Comparison of ENCODE assay signal across 24 mouse cellular contexts in genomic region chr16:23274005-23274404, GRCm38 (mm10). TPM values are rescaled to one million over a fixed set of nuclear protein-coding genes. Genes with fewer than 3 reads are reported as not detected.
DNase-seq lines count a peak whose midpoint lies in the region; ATAC-seq and TF ChIP-seq lines count a peak whose summit lies in the region.
"Had no signal": no experiment of that assay in that cellular context is flagged by ENCODE, and none has a peak within 500 bp of the region (broad histone marks: within the 10 kb centered on the region; RNA-seq: fewer than 3 reads in every experiment).

No protein-coding gene starts in this region.

- H3K9me3 ChIP-seq in midbrain, embryonic 12.5 days: no peaks in the 10 kb centered on the region
- no peaks in the 10 kb centered on the region for H3K9me3 ChIP-seq in midbrain, embryonic 15.5 days
- no peaks in the 10 kb centered on the region for H3K9me3 ChIP-seq in CH12.LX (replicated peaks; ENCODE audit: low read length)
- H3K9me3 ChIP-seq: embryonic facial prominence, embryonic 13.5 days; forebrain, embryonic 13.5 days; heart, embryonic 13.5 days; hindbrain, embryonic 12.5 days; limb, embryonic 13.5 days; liver, embryonic 12.5 days; neural tube, embryonic 15.5 days had no signal

- 64% methylated on average over 6 of the region's 6 CpGs for WGBS in midbrain, embryonic 12.5 days
- 66% methylated on average over 6 of the region's 6 CpGs for WGBS in midbrain, embryonic 15.5 days

- H3K27me3 ChIP-seq in midbrain, embryonic 12.5 days: no peaks in the 10 kb centered on the region
- H3K27me3 ChIP-seq in midbrain, embryonic 15.5 days (replicated peaks): no peaks in the 10 kb centered on the region
- no peaks in the 10 kb centered on the region for H3K27me3 ChIP-seq in CH12.LX (replicated peaks)
- H3K27me3 ChIP-seq: embryonic facial prominence, embryonic 13.5 days; forebrain, embryonic 13.5 days; hindbrain, embryonic 12.5 days; limb, embryonic 13.5 days; neural tube, embryonic 15.5 days had no signal

- H3K4me3 ChIP-seq in midbrain, embryonic 12.5 days: no peak overlapping the region
- no peak overlapping the region for H3K4me3 ChIP-seq in midbrain, embryonic 15.5 days
- no peak overlapping the region for H3K4me3 ChIP-seq in CH12.LX (replicated peaks in 1 of 3; ENCODE audit: low read depth in 2 of 3, low read length in 2 of 3, poor library complexity in 1 of 3)
- H3K4me3 ChIP-seq: embryonic facial prominence, embryonic 13.5 days; erythroblast, embryonic 14.5 days; forebrain, embryonic 13.5 days; gastrocnemius, adult 2 months; heart, embryonic 13.5 days; hindbrain, embryonic 12.5 days; limb, embryonic 13.5 days; liver, embryonic 12.5 days; neural tube, embryonic 15.5 days had no signal

- H3K79me2 ChIP-seq in CH12.LX (replicated peaks; ENCODE audit: control insufficient read depth, extremely low read depth, insufficient read depth, poor library complexity, severe bottlenecking): no peaks in the 10 kb centered on the region

- no peak overlapping the region for H3K9ac ChIP-seq in midbrain, embryonic 12.5 days (replicated peaks)
- no peak overlapping the region for H3K9ac ChIP-seq in midbrain, embryonic 15.5 days
- peak overlapping the region; percentile 37; the same call in 1 of the 2 replicates for H3K9ac ChIP-seq in CH12.LX (ENCODE audit: insufficient read depth, low read depth)
- H3K9ac ChIP-seq: embryonic facial prominence, embryonic 13.5 days; forebrain, embryonic 13.5 days; heart, embryonic 13.5 days; hindbrain, embryonic 12.5 days; limb, embryonic 13.5 days; liver, embryonic 12.5 days; lung, embryonic 14.5 days; neural tube, embryonic 15.5 days had no signal

- TF ChIP-seq RAD21 in CH12.LX (IDR thresholded peaks at IDR 0.05; ENCODE audit: low read depth, low read length): peak; percentile 13

- no peak for ATAC-seq in midbrain, embryonic 12.5 days (ENCODE audit: low FRiP score, low read depth)
- ATAC-seq in midbrain, embryonic 15.5 days (replicated peaks): no peak
- no peak for ATAC-seq in granulocyte monocyte progenitor cell, adult 5-6 weeks (replicated peaks; ENCODE audit: poor library complexity, severe bottlenecking)
- ATAC-seq: forebrain, embryonic 13.5 days; liver, embryonic 12.5 days had no signal

- TF ChIP-seq CTCF in CH12.LX (conservative IDR thresholded peaks at IDR 0.05 in 1 of 2, IDR thresholded peaks at IDR 0.05 in 1 of 2; ENCODE audit: low read depth in 2 of 2, low read length in 2 of 2): no peak

- H3K27ac ChIP-seq in midbrain, embryonic 12.5 days (replicated peaks): 0 out of 2 replicates have a peak overlapping the region, but pooled peaks have one; percentile 40
- H3K27ac ChIP-seq in midbrain, embryonic 15.5 days: no peak overlapping the region
- H3K27ac ChIP-seq in CH12.LX (ENCODE audit: insufficient read depth, low read depth): peak overlapping the region; percentile 93
- H3K27ac ChIP-seq: embryonic facial prominence, embryonic 13.5 days; forebrain, embryonic 13.5 days; heart, embryonic 13.5 days; hindbrain, embryonic 12.5 days; kidney, postnatal 0 days; limb, embryonic 13.5 days; liver, embryonic 12.5 days; neural tube, embryonic 15.5 days had no signal

- dilution Hi-C loops in CH12.LX (cut with MboI; ENCODE audit: extremely low pct_ligation_motif_present, extremely low pct_unique_long_range_greater_than_20kb, low sequenced_read_pairs): no loop called here

- no peaks in the 10 kb centered on the region for H3K36me3 ChIP-seq in midbrain, embryonic 12.5 days
- no peaks in the 10 kb centered on the region for H3K36me3 ChIP-seq in midbrain, embryonic 15.5 days (replicated peaks)
- H3K36me3 ChIP-seq in CH12.LX (replicated peaks in 1 of 2; ENCODE audit: control insufficient read depth in 1 of 2, insufficient read depth in 1 of 2, low read length in 1 of 2): peaks cover 0 to 9% of the 10 kb centered on the region in 2 experiments
- H3K36me3 ChIP-seq: embryonic facial prominence, embryonic 13.5 days; heart, embryonic 13.5 days; limb, embryonic 13.5 days; liver, embryonic 12.5 days; neural tube, embryonic 15.5 days had no signal

- H3K4me2 ChIP-seq in midbrain, embryonic 12.5 days (replicated peaks): no peak overlapping the region
- no peak overlapping the region for H3K4me2 ChIP-seq in midbrain, embryonic 15.5 days
- peak overlapping the region; percentile 70; the same call in 1 of the 2 replicates for H3K4me2 ChIP-seq in CH12.LX (ENCODE audit: insufficient read depth, low read depth, poor library complexity, severe bottlenecking)
- H3K4me2 ChIP-seq: embryonic facial prominence, embryonic 13.5 days; forebrain, embryonic 13.5 days; heart, embryonic 13.5 days; hindbrain, embryonic 12.5 days; limb, embryonic 13.5 days; liver, embryonic 12.5 days; lung, embryonic 14.5 days; neural tube, embryonic 15.5 days had no signal

- TF ChIP-seq EP300 in CH12.LX (IDR thresholded peaks at IDR 0.05; ENCODE audit: low read length): peak; percentile 96

- in situ Hi-C loops in CH12.LX (cut with MboI; ENCODE audit: low pct_ligation_motif_present, low pct_unique_long_range_greater_than_20kb, low sequenced_read_pairs): loop anchor here (5.0 kb wide), 1 partner anchor 47 kb away; no protein-coding TSS in a partner anchor

- 0 out of 2 replicates have a peak, but pooled peaks have one; percentile 22 for TF ChIP-seq POLR2A in CH12.LX (IDR thresholded peaks at IDR 0.05; ENCODE audit: low read depth, low read length)

- peak; percentile 87 for DNase-seq in heart, adult 11 months
- DNase-seq in heart, postnatal 4 days: no peak
- peak; percentile 96 for DNase-seq in CH12.LX (ENCODE audit: extremely low read depth)
- peak; percentile 63 for DNase-seq in naive thymus-derived CD4-positive, alpha-beta T cell, adult 2 months (ENCODE audit: low read depth)
- no peak for DNase-seq in cerebellum, postnatal 25 days
- DNase-seq: cerebellum, adult 11-12 months; cerebellum, postnatal 10 days; gastrocnemius, adult 2 months; heart, postnatal 14 days; kidney, adult 18-20 months; lung, embryonic 14.5 days; thymus, postnatal 14 days had no signal

- peaks cover 47% of the 10 kb centered on the region for H3K4me1 ChIP-seq in midbrain, embryonic 12.5 days
- peaks cover 23% of the 10 kb centered on the region for H3K4me1 ChIP-seq in midbrain, embryonic 15.5 days
- peaks cover 49 to 77% of the 10 kb centered on the region in 2 experiments for H3K4me1 ChIP-seq in CH12.LX (ENCODE audit: control insufficient read depth in 1 of 2, insufficient read depth in 2 of 2)

TF ChIP-seq in CH12.LX, 34 proteins besides CTCF, POLR2A, EP300 and RAD21:
- TF ChIP-seq IRF4 (IDR thresholded peaks at IDR 0.05; ENCODE audit: low read depth, low read length) (peak; percentile 96), MAX (IDR thresholded peaks at IDR 0.05; ENCODE audit: low read length) (no peak), SMC3 (IDR thresholded peaks at IDR 0.05; ENCODE audit: low read depth, low read length) (peak; percentile 8; the same call in 1 of the 2 replicates), ZKSCAN1 (IDR thresholded peaks at IDR 0.05; ENCODE audit: borderline replicate concordance, low read depth, low read length) (no peak), JUN (IDR thresholded peaks at IDR 0.05; ENCODE audit: insufficient read depth, low read depth, low read length) (peak; percentile 89), SIN3A (IDR thresholded peaks at IDR 0.05; ENCODE audit: low read length) (no peak), UBTF (IDR thresholded peaks at IDR 0.05; ENCODE audit: low read depth, low read length) (no peak), MAFK (IDR thresholded peaks at IDR 0.05; ENCODE audit: insufficient replicate concordance, low read length) (no peak), JUND (conservative IDR thresholded peaks at IDR 0.05; ENCODE audit: low read depth, low read length) (peak; percentile 91), CHD2 (IDR thresholded peaks at IDR 0.05; ENCODE audit: low read length) (no peak; the same call in 1 of the 2 replicates), BHLHE40 (IDR thresholded peaks at IDR 0.05; ENCODE audit: low read depth, low read length) (peak; percentile 78), ELF1 (IDR thresholded peaks at IDR 0.05; ENCODE audit: low read depth, low read length) (peak; percentile 33; the same call in 1 of the 2 replicates), ZC3H11A (IDR thresholded peaks at IDR 0.05; ENCODE audit: low read depth, low read length) (no peak), ZNF384 (IDR thresholded peaks at IDR 0.05; ENCODE audit: low read depth, low read length) (peak; percentile 41; the same call in 1 of the 2 replicates), MXI1 (IDR thresholded peaks at IDR 0.05; ENCODE audit: low read depth, low read length) (0 out of 2 replicates have a peak, but pooled peaks have one; percentile 16), ZMIZ1 (IDR thresholded peaks at IDR 0.05; ENCODE audit: low read depth, low read length) (no peak), ETS1 (conservative IDR thresholded peaks at IDR 0.05; ENCODE audit: low read depth, low read length) (peak; percentile 88), POLR2AphosphoS2 (IDR thresholded peaks at IDR 0.05; ENCODE audit: low read depth, low read length) (no peak), USF1 (IDR thresholded peaks at IDR 0.05; ENCODE audit: low read depth, low read length) (no peak), CHD1 (IDR thresholded peaks at IDR 0.05; ENCODE audit: low read depth, low read length) (no peak), E2F4 (IDR thresholded peaks at IDR 0.05; ENCODE audit: insufficient replicate concordance, low read depth, low read length) (no peak), GABPA (IDR thresholded peaks at IDR 0.05; ENCODE audit: insufficient replicate concordance, low read depth, low read length) (no peak), TBP (conservative IDR thresholded peaks at IDR 0.05; ENCODE audit: low read depth, low read length) (0 out of 2 replicates have a peak, but pooled peaks have one; percentile 67), MYC (IDR thresholded peaks at IDR 0.05; ENCODE audit: low read depth, low read length) (no peak), NELFE (IDR thresholded peaks at IDR 0.05; ENCODE audit: low read depth, low read length) (no peak), MEF2A (IDR thresholded peaks at IDR 0.05; ENCODE audit: borderline replicate concordance, low read depth, low read length) (peak; percentile 72), TCF12 (IDR thresholded peaks at IDR 0.05; ENCODE audit: low read depth, low read length) (peak; percentile 82), KAT2A (IDR thresholded peaks at IDR 0.05; ENCODE audit: insufficient replicate concordance, low read length) (no peak)

RNA-seq across cellular contexts. Expression of gene St6gal1, which starts 49.5 kb away (rescaled TPM):
- 10 to 100 TPM; 19.8 to 20.3 TPM for total RNA-seq in heart, postnatal 4 days (2021)
- polyA plus RNA-seq in midbrain, embryonic 12.5 days (2016; fragmentation: Nextera tagmentation; extraction: Ambion mirVana): 39.9 and 46.6 TPM in 2 replicates
- 27.9 and 29.4 TPM in 2 replicates for polyA plus RNA-seq in midbrain, embryonic 15.5 days (2015; fragmentation: Nextera tagmentation; extraction: Ambion mirVana)
- 60.6 and 64.5 TPM in 2 replicates for total RNA-seq in CH12.LX (2012; rRNA removed)
- 56.8 and 67.8 TPM in 2 replicates for total RNA-seq in CH12.LX (2014; rRNA removed)
- 156 and 168 TPM in 2 replicates for polyA plus RNA-seq in CH12.LX (2012; ENCODE audit: insufficient read length, low read depth)
- total RNA-seq in granulocyte monocyte progenitor cell, adult 5-6 weeks (2014; fragmentation: Nextera tagmentation): not detected in 2 replicates
- 0.13 and 1.8 TPM in 2 replicates for total RNA-seq in granulocyte monocyte progenitor cell, adult 5-6 weeks (2017)
- polyA plus RNA-seq: erythroblast, embryonic 14.5 days had no signal

Comparison
In these comparisons a context has a peak if more than half of its experiments do, and no peak if none do; other contexts are left out.
1. DNase-seq: peak in heart, adult 11 months (single experiment), CH12.LX (single experiment) and naive thymus-derived CD4-positive, alpha-beta T cell, adult 2 months (single experiment); none in heart, postnatal 4 days (single experiment) and cerebellum, postnatal 25 days (0 of 2).
2. RNA of gene St6gal1, which starts 49.5 kb away (total RNA-seq): 56.8 to 67.8 TPM in CH12.LX and 19.8 to 20.3 TPM in heart, postnatal 4 days; 0.13 to 1.8 TPM in granulocyte monocyte progenitor cell, adult 5-6 weeks; every median in the first group is over 4 times any median in the second.